Mouse (Mus musculus): ENCODE results near the gene Myl6.

Gene Myl6

GRCm38 (mm10) chr10:128493695-128494666 is at the start of gene Myl6:
Gene Myl6, minus strand, starts transcription at chr10:128494145.
- in situ Hi-C loops (cut with MboI; ENCODE audit: low sequenced_read_pairs), result no loop called here

- in situ Hi-C loops (cut with MboI; ENCODE audit: low sequenced_read_pairs), result no loop called here
Observed at GRCm38 (mm10) chr10:128543100-128543499, 49.2 kb upstream of the Myl6 start.

- in situ Hi-C loops (cut with MboI; ENCODE audit: low sequenced_read_pairs), result no loop called here
Observed at GRCm38 (mm10) chr10:128538340-128538870, 44.5 kb upstream of the Myl6 start.

GRCm38 (mm10) chr10:128536266-128536940 is 42.5 kb upstream of the Myl6 start:
- in situ Hi-C loops (cut with MboI; ENCODE audit: low sequenced_read_pairs), result no loop called here

GRCm38 (mm10) chr10:128535624-128536265 is 41.8 kb upstream of the Myl6 start:
- in situ Hi-C loops (cut with MboI; ENCODE audit: low sequenced_read_pairs), result no loop called here

- in situ Hi-C loops (cut with MboI; ENCODE audit: low sequenced_read_pairs), result no loop called here
Observed at GRCm38 (mm10) chr10:128535206-128535605, 41.3 kb upstream of the Myl6 start.

- in situ Hi-C loops (cut with MboI; ENCODE audit: low sequenced_read_pairs), result no loop called here
Observed at GRCm38 (mm10) chr10:128526366-128527356, 32.7 kb upstream of the Myl6 start.

- in situ Hi-C loops (cut with MboI; ENCODE audit: low sequenced_read_pairs), result no loop called here
Observed at GRCm38 (mm10) chr10:128525671-128526308, 31.8 kb upstream of the Myl6 start, which contains the start of gene Esyt1. Gene Esyt1, minus strand, starts transcription at chr10:128525871.

GRCm38 (mm10) chr10:128524732-128525662 is 31.1 kb upstream of the Myl6 start:
- in situ Hi-C loops (cut with MboI; ENCODE audit: low sequenced_read_pairs), result no loop called here

GRCm38 (mm10) chr10:128524111-128524731 is 30.3 kb upstream of the Myl6 start:
- in situ Hi-C loops (cut with MboI; ENCODE audit: low sequenced_read_pairs), result no loop called here

GRCm38 (mm10) chr10:128522351-128522750 is 28.4 kb upstream of the Myl6 start:
- in situ Hi-C loops (cut with MboI; ENCODE audit: low sequenced_read_pairs), result no loop called here

GRCm38 (mm10) chr10:128520591-128520990 is 26.6 kb upstream of the Myl6 start:
- in situ Hi-C loops (cut with MboI; ENCODE audit: low sequenced_read_pairs), result no loop called here

- in situ Hi-C loops (cut with MboI; ENCODE audit: low sequenced_read_pairs), result no loop called here
Observed at GRCm38 (mm10) chr10:128518833-128519232, 24.9 kb upstream of the Myl6 start.

GRCm38 (mm10) chr10:128516677-128517076 is 22.7 kb upstream of the Myl6 start:
- in situ Hi-C loops (cut with MboI; ENCODE audit: low sequenced_read_pairs), result no loop called here

- in situ Hi-C loops (cut with MboI; ENCODE audit: low sequenced_read_pairs), result no loop called here
Observed at GRCm38 (mm10) chr10:128516029-128516428, 22.1 kb upstream of the Myl6 start.

- in situ Hi-C loops (cut with MboI; ENCODE audit: low sequenced_read_pairs), result no loop called here
Observed at GRCm38 (mm10) chr10:128515044-128515443, 21.1 kb upstream of the Myl6 start.

- in situ Hi-C loops (cut with MboI; ENCODE audit: low sequenced_read_pairs), result no loop called here
Observed at GRCm38 (mm10) chr10:128511761-128512160, 17.8 kb upstream of the Myl6 start.

- in situ Hi-C loops (cut with MboI; ENCODE audit: low sequenced_read_pairs), result no loop called here
Observed at GRCm38 (mm10) chr10:128511189-128511588, 17.2 kb upstream of the Myl6 start.

Data from CH12F3 (cell line).